Mouse (Mus musculus) kidney, embryonic 16.5 days (tissue): ENCODE measurements at regions not wholly inside any gene's neighbourhood (a gene's known extent, or its start where the extent isn't known, plus 50 kb on each side); places are given as distances from the start of the nearest gene placed in this dataset.
A peak's percentile ranks its signal among the peaks of the same experiment; 100 is the strongest.

ENCODE experiments used
- ATAC-seq: fragments of 200-750 bp; cut with Nextera tagmentation; 2 replicates; pipeline ENCODE4 v1.8.0; 2017; ENCODE audit warnings: moderate TSS enrichment; ENCODE audit not compliant: low FRiP score, low TSS enrichment
- H3K27ac ChIP-seq: fragments of 300-500 bp; sonication (generic); 2 replicates; pipeline ENCODE4 v1.5.1; 2014; ENCODE audit warnings: low read length
- H3K27me3 ChIP-seq: fragments of 300-500 bp; sonication (generic); 2 replicates; pipeline ENCODE4 v1.6.1; 2014; ENCODE audit warnings: low read length, control low read depth, mixed read lengths; ENCODE audit not compliant: insufficient read depth
- H3K36me3 ChIP-seq: fragments of 300-500 bp; sonication (generic); 2 replicates; pipeline ENCODE4 v1.6.1; 2014; ENCODE audit warnings: low read length, control low read depth, mixed read lengths; ENCODE audit not compliant: insufficient read depth
- H3K4me1 ChIP-seq: fragments of 300-500 bp; sonication (generic); 2 replicates; pipeline ENCODE4 v1.6.1; 2014; ENCODE audit warnings: low read length, control low read depth, mixed read lengths; ENCODE audit not compliant: insufficient read depth
- H3K4me2 ChIP-seq: fragments of 300-500 bp; sonication (generic); replicated peaks from 2 replicates; pipeline ENCODE4 v1.6.1; 2014; ENCODE audit warnings: low read depth, low read length
- H3K4me3 ChIP-seq: fragments of 300-500 bp; sonication (generic); 2 replicates; pipeline ENCODE4 v1.5.1; 2014; ENCODE audit warnings: mild to moderate bottlenecking, low read length
- H3K9ac ChIP-seq: fragments of 300-500 bp; sonication (generic); replicated peaks from 2 replicates; pipeline ENCODE4 v1.6.1; 2014; ENCODE audit warnings: low read length
- H3K9me3 ChIP-seq: fragments of 300-500 bp; sonication (generic); 2 replicates; pipeline ENCODE4 v1.6.1; 2016; ENCODE audit warnings: low read length, control low read depth
- WGBS: fragments of 180-500 bp; shearing (Covaris S2); extraction: QIAGEN DNeasy Blood & Tissue Kit; methylation state at CpG from one replicate; pipeline ENCODE4 v1.1.7; 2014; 5-methylcytosine and 5-hydroxymethylcytosine counted together

- H3K4me2 ChIP-seq: no peak overlapping the region
- H3K9ac ChIP-seq: no peak overlapping the region
- H3K36me3 ChIP-seq: no peaks in the 10 kb centered on the region
- no peak for ATAC-seq
- 60% methylated on average over 2 of the region's 2 CpGs for WGBS
- no peak overlapping the region for H3K4me3 ChIP-seq
- no peaks in the 10 kb centered on the region for H3K4me1 ChIP-seq
- H3K9me3 ChIP-seq: no peaks in the 10 kb centered on the region
- H3K27ac ChIP-seq: no peak overlapping the region
- no peaks in the 10 kb centered on the region for H3K27me3 ChIP-seq
These were observed 1514.0 kb upstream of the Lrrc6 start for GRCm38 (mm10) chr15:68014605-68015305.

GRCm38 (mm10) chr15:68011162-68011561, 1510.5 kb upstream of the Lrrc6 start:
- Histone ChIP-seq H3K36me3 (no peaks in the 10 kb centered on the region), H3K9me3 (no peaks in the 10 kb centered on the region), H3K4me2 (no peak overlapping the region), H3K4me3 (no peak overlapping the region), H3K4me1 (no peaks in the 10 kb centered on the region), H3K27me3 (no peaks in the 10 kb centered on the region), H3K27ac (no peak overlapping the region), H3K9ac (no peak overlapping the region)
- ATAC-seq: no peak
- WGBS: 89% methylated on average over 1 of the region's 1 CpGs

DNA sequence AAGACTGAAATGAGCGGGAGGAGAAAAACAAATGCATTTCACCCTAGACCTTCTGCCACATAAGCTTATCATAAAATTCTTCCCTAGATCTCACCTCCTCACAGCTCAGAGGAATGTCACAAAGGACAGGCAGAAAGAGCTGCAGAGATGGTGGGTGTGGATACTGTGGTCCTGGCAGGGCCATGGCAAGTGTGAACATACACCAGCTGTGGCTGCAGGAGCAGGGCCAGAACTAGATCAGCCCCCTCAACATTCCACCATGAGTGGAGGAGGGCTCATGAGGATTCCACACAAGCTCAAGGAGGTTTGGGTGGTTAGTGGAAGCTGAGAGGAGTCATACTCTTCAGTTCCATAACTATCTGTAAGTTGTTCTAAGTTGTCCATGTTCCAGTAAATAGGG, 1509.5 kb upstream of the Lrrc6 start:
- H3K36me3 ChIP-seq: no peaks in the 10 kb centered on the region
- no peak overlapping the region for H3K4me2 ChIP-seq
- no peak overlapping the region for H3K4me3 ChIP-seq
- 86% methylated on average over 1 of the region's 1 CpGs for WGBS
- H3K27ac ChIP-seq: no peak overlapping the region
- H3K4me1 ChIP-seq: no peaks in the 10 kb centered on the region
- no peak overlapping the region for H3K9ac ChIP-seq
- no peaks in the 10 kb centered on the region for H3K27me3 ChIP-seq
- no peak; the same call in 1 of the 2 replicates for ATAC-seq
- H3K9me3 ChIP-seq: no peaks in the 10 kb centered on the region

GRCm38 (mm10) chr15:68004798-68005197, 1504.1 kb upstream of the Lrrc6 start:
- no peaks in the 10 kb centered on the region for H3K9me3 ChIP-seq
- WGBS: 54% methylated on average over 5 of the region's 5 CpGs
- no peaks in the 10 kb centered on the region for H3K27me3 ChIP-seq
- no peak overlapping the region for H3K4me2 ChIP-seq
- H3K4me1 ChIP-seq: no peaks in the 10 kb centered on the region
- H3K9ac ChIP-seq: no peak overlapping the region
- no peak overlapping the region for H3K4me3 ChIP-seq
- ATAC-seq: no peak; the same call in 1 of the 2 replicates
- no peaks in the 10 kb centered on the region for H3K36me3 ChIP-seq
- no peak overlapping the region for H3K27ac ChIP-seq

DNA sequence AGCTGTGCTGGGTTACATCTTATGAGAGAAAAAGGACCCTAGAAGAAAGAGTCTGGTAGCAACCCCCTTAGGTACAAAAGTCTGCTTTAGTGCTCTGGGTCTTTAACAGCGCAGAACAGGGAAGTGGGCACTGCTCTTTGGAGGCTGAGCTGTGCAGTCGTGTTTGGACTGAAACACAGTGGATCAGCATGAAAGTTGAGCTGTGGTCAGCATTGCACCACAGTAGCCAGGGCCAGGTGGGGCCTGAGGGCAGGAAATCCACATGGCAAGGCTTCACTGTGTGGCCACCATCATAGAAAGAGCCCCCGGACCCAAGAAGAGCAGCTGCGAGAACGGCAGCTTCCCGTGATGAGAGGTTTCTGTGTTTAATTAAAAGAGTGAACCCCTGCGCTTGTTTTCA, 1495.8 kb upstream of the Lrrc6 start:
- Histone ChIP-seq H3K36me3 (no peaks in the 10 kb centered on the region), H3K4me2 (no peak overlapping the region), H3K9me3 (no peaks in the 10 kb centered on the region), H3K9ac (no peak overlapping the region), H3K4me3 (no peak overlapping the region), H3K27ac (no peak overlapping the region), H3K27me3 (no peaks in the 10 kb centered on the region), H3K4me1 (no peaks in the 10 kb centered on the region)
- ATAC-seq: 0 out of 2 replicates have a peak, but pooled peaks have one; percentile 6
- WGBS: 70% methylated on average over 7 of the region's 7 CpGs

DNA sequence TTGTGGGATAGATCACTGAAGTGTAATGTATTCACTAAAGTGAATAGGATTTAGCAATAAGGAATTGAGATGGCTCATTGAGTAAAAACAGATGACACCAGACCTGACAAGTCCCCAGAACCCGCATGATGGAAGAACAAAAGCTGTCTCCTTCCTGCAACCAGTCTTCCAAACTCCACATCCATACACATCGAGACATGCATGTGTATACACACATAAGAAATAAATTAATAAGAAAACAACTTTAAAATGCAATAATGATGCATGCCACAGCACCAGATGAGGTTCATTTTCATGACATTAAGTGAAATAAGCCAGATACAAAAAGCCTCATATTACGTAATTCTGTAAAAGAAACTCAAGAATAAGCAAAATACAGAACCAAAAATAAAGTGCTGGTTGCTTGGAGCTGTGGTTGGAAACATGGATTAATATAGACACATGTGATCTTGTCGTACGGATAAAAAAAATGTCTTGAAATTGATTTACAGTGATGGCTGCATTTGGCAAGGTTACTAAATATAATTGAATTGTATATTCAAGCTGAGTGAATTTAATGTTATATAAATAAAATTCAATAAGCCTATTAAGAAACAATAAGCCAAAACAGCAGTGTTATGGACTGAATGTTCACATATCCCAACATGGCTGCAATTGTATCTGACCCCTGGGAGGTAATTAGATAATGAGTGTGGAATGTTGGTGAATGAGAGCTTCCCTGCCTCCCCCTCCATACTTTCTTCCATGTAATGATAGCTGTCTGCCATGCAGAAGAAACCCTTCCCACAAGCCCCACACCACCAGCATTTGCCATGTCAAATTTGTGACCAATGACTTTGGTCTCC, 1488.9 kb upstream of the Lrrc6 start:
- no peak overlapping the region for H3K27ac ChIP-seq
- no peak overlapping the region for H3K4me2 ChIP-seq
- ATAC-seq: no peak
- H3K27me3 ChIP-seq: no peaks in the 10 kb centered on the region
- no peak overlapping the region for H3K9ac ChIP-seq
- no peak overlapping the region for H3K4me3 ChIP-seq
- no peaks in the 10 kb centered on the region for H3K9me3 ChIP-seq
- 89% methylated on average over 5 of the region's 5 CpGs for WGBS
- no peaks in the 10 kb centered on the region for H3K36me3 ChIP-seq
- no peaks in the 10 kb centered on the region for H3K4me1 ChIP-seq

DNA sequence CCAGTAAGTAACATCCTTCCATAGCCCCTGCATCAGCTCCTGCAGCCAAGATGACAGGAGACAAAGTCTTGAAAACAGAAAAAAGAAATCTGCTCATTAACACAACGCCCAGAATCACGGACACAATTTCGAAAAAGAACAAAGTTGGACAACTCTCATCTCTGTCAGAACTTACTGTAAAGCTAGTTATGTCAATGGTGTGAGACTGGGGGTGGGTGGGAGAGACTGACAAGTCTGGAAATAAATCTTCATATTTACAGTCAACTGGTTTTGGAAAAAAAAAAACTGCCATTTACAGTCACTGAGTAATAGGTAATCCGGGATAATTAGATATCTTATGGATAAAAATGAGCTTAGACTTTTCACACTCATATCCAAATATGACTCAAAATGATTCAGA, 1487.2 kb upstream of the Lrrc6 start:
- H3K4me1 ChIP-seq: no peaks in the 10 kb centered on the region
- 90% methylated on average over 4 of the region's 4 CpGs for WGBS
- no peak overlapping the region for H3K4me2 ChIP-seq
- no peaks in the 10 kb centered on the region for H3K27me3 ChIP-seq
- H3K4me3 ChIP-seq: no peak overlapping the region
- no peak overlapping the region for H3K27ac ChIP-seq
- no peak for ATAC-seq
- no peak overlapping the region for H3K9ac ChIP-seq
- no peaks in the 10 kb centered on the region for H3K9me3 ChIP-seq
- H3K36me3 ChIP-seq: no peaks in the 10 kb centered on the region

- Histone ChIP-seq H3K4me1 (0 out of 2 replicates have a peak, but pooled peaks cover 3% of the 10 kb centered on the region), H3K36me3 (no peaks in the 10 kb centered on the region), H3K4me3 (no peak overlapping the region), H3K27me3 (no peaks in the 10 kb centered on the region), H3K27ac (no peak overlapping the region), H3K9ac (no peak overlapping the region), H3K4me2 (no peak overlapping the region), H3K9me3 (no peaks in the 10 kb centered on the region)
- 29% methylated on average over 1 of the region's 1 CpGs for WGBS
- no peak for ATAC-seq
These were observed 1482.5 kb upstream of the Lrrc6 start for GRCm38 (mm10) chr15:67983253-67983652.

DNA sequence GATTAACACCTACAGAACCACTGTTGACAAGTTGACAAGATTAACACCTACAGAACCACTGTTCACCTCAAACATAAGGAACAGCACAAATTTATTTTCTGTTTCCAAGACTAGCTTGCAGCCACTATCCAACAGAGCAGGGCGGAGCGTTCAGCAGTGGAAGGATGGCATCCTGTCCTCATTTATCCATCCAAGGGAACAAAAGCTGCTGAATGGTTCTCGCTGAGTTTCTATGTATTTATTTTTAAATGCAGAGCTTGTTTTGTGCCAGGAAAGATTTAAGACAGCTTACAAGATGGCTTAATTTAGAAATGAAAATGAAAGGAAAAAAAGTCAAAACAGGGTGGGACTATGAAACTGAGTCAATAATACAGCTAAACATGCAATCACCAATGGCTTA, 1481.2 kb upstream of the Lrrc6 start:
- WGBS: 92% methylated on average over 3 of the region's 3 CpGs
- Histone ChIP-seq H3K27me3 (no peaks in the 10 kb centered on the region), H3K36me3 (no peaks in the 10 kb centered on the region), H3K4me2 (no peak overlapping the region), H3K9me3 (no peaks in the 10 kb centered on the region), H3K4me3 (no peak overlapping the region), H3K4me1 (0 out of 2 replicates have a peak, but pooled peaks cover 3% of the 10 kb centered on the region), H3K9ac (no peak overlapping the region), H3K27ac (no peak overlapping the region)
- no peak for ATAC-seq

- WGBS: 38% methylated on average over 3 of the region's 3 CpGs
- peak; percentile 65; the same call in 1 of the 2 replicates for ATAC-seq
These were observed 1478.7 kb upstream of the Lrrc6 start for GRCm38 (mm10) chr15:67979451-67979850.

More at GRCm38 (mm10) chr15:67979451-67979850, 1478.7 kb upstream of the Lrrc6 start:
- H3K9me3 ChIP-seq: 0 out of 2 replicates have a peak, but pooled peaks cover 4% of the 10 kb centered on the region
- no peaks in the 10 kb centered on the region for H3K36me3 ChIP-seq
- no peak overlapping the region for H3K4me2 ChIP-seq
- no peaks in the 10 kb centered on the region for H3K27me3 ChIP-seq
- no peak overlapping the region for H3K27ac ChIP-seq
- H3K4me1 ChIP-seq: 0 out of 2 replicates have a peak, but pooled peaks cover 3% of the 10 kb centered on the region
- H3K9ac ChIP-seq: no peak overlapping the region
- H3K4me3 ChIP-seq: no peak overlapping the region
